Mouse (Mus musculus): ENCODE results near the gene Lrcol1. TPM values are rescaled to one million over a fixed set of nuclear protein-coding genes. Genes with fewer than 3 reads are reported as not detected.

Lrcol1 gene
- total RNA-seq, 2 experiments from 2014 or later, result not detected

DNA sequence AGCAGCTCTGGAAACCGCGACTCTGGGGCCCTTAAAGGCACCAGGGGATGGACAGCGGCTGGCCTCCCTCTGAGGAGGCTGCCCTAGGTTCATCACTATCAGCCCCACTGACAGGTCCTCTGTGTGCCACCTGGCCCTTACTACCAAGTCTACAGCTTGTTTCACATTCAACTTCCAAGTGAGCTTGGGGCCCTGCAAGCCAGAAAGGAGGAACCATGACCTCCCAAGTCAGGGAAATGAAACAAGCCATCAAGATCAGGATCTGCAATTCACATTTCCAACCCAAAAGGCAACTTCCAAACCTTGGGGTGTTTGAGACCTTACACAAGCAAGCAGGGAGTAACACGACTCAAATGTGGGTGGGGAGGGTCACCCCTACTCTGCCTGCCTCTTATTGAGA, 40.7 kb downstream of the Lrcol1 start:
- no peak for DNase-seq
- intact Hi-C loops (cut with DNase I), result no loop called here

GRCm38 (mm10) chr5:110386371-110387330, 42.1 kb downstream of the Lrcol1 start:
- intact Hi-C loops (cut with DNase I), result no loop called here
- peak; percentile 79 to 80 for DNase-seq

DNA sequence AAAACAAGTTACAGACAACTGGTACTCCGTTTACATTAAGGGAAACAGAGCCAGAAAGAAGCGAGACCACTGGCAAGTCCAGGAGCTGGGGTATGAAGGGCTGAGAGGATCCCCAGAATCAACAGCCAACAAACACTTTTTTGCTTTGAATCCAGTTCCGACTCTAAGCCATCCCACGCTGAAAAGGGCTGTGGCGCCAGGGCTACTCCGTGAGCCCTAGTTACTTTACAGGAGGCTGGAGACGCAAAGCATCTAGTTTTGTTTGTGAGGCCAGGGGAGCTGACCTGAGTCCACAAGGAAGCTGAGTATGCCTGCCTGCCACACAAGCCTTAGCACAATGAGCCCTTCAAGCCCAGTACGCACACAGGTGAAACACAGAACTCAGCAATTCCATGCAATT, 42.8 kb downstream of the Lrcol1 start:
- intact Hi-C loops (cut with DNase I), result no loop called here

DNA sequence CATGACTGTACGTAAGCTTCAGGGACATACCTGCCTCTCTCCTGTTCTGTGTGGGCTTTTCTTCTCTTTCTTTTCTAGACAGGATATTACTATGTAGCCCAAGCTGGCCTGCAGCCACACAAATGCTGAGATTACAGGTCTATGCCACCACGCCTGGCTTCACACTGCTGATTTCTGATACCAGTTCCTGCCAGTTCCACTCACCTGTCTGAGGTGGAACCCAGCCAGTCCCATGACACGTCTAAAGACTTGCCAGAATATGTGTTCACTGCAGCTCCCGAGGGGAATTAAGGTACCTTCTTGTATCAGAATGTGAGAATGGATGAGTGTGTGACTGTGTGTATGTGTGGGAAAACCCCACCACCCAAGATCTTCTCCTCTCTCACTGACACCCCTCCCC, 46.1 kb downstream of the Lrcol1 start:
- intact Hi-C loops (cut with DNase I), result no loop called here
- DNase-seq, result peak; percentile 26 to 42

More for the DNA sequence above, 42.8 kb downstream of the Lrcol1 start:
- DNase-seq, result no peak

GRCm38 (mm10) chr5:110392727-110393126, 48.2 kb downstream of the Lrcol1 start:
- DNase-seq, result no peak
- intact Hi-C loops (cut with DNase I), result no loop called here

DNA sequence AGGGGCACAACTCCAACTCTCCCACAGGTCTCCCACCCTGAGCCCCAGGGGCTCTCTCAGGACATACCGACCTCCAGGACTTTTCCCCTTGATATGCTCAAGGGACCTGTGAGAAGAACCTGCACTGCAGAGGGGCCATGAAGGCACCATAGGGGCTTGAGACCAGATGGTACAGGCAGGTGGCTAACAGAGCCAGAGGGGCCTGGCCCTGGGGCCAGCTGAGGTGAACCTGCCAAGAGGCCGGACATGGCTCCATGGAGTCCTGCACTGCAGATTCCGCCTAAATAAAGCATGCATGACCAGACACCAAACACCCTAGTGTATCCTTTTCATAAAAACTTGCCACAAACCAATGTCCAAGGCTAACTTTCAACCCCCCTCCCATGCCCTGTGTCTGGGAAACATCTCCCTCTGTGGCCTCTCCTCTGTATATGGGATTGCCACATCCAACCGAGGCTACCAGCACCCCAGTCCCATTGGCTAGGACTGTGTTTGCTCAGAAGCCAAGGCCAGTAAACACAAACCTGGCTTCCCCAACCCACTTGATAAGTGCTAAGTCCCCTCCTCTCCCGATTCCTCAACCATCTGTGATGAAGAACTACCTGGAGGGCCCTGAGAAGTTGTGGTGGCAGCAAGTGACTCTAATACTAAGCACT, 50.6 kb downstream of the Lrcol1 start:
- intact Hi-C loops (cut with DNase I), result no loop called here
- DNase-seq, result no peak

- no peak for DNase-seq
- intact Hi-C loops (cut with DNase I), result no loop called here
Measured at GRCm38 (mm10) chr5:110401101-110401500, 56.6 kb downstream of the Lrcol1 start.

DNA sequence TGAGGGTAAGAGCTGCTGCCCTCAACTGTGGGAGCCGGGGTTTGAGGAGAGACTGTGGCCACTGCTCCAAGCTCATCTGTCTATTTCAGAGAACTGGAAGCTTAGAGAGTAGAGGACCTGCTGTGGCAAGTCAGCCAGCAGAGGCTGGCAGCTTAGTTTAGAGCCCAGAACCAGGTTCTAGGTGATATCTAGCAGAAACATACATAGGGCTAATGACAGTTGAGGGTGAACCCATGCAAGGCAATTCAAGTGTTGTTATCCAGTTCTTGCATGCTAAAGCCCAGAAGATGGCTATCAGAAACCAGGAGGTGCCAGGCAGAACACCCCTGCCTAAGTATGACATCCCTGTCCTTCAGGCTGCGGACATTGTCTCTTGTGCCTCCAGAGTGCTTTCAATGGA, 58.0 kb downstream of the Lrcol1 start:
- intact Hi-C loops (cut with DNase I), result no loop called here
- no peak for DNase-seq

- intact Hi-C loops (cut with DNase I), result no loop called here
- no peak for DNase-seq
Measured at GRCm38 (mm10) chr5:110403931-110404330, 59.4 kb downstream of the Lrcol1 start.

Other genes with a start within 250 kb of the Lrcol1 start
- gene Plcxd1, start 244.8 kb upstream of the Lrcol1 start, total RNA-seq (2021), result not detected
- 10 to 100 TPM; 29.8 to 30.1 TPM for gene Gtpbp6, start 236.5 kb upstream of the Lrcol1 start, total RNA-seq (2021)
- 1 to 10 TPM; 3.4 to 3.7 TPM for gene Zfp605, start 234.6 kb upstream of the Lrcol1 start, total RNA-seq (2021)
- 10 to 100 TPM; 21.6 to 22.1 TPM for gene Chfr, start 208.9 kb upstream of the Lrcol1 start, total RNA-seq (2021)
- 10 to 100 TPM; 35.3 to 39.5 TPM for gene Golga3, start 168.0 kb upstream of the Lrcol1 start, total RNA-seq (2021)
- gene Ankle2, start 113.7 kb upstream of the Lrcol1 start, total RNA-seq (2021), result 10 to 100 TPM; 28.6 to 34.9 TPM
- 10 to 100 TPM; 35.5 to 39.0 TPM for gene Pgam5, start 74.8 kb upstream of the Lrcol1 start, total RNA-seq (2021)
- 10 to 100 TPM; 25.6 to 28.5 TPM for gene Pxmp2, start 58.5 kb upstream of the Lrcol1 start, total RNA-seq (2021)
- 1 to 10 TPM; 7.4 to 9.1 TPM for gene Pole, start 58.4 kb upstream of the Lrcol1 start, total RNA-seq (2021)
- gene P2rx2, start 1.5 kb upstream of the Lrcol1 start, total RNA-seq (2021), result not detected
- 10 to 100 TPM; 51.1 to 55.1 TPM for gene Fbrsl1, start 103.8 kb downstream of the Lrcol1 start, total RNA-seq (2021)
- gene Galnt9, start 199.6 kb downstream of the Lrcol1 start, total RNA-seq (2021), result not detected